Mouse (Mus musculus): ENCODE measurements around the gene Per2. TPM values are rescaled to one million over a fixed set of nuclear protein-coding genes. Genes with fewer than 3 reads are reported as not detected.

The Per2 gene
- total RNA-seq, 2 experiments from 2014 or later, result 15.6 to 37.9 TPM

- DNase-seq, result peak; percentile 65
These were observed 782 bp downstream of the Per2 start for GRCm38 (mm10) chr1:91458223-91458861.

- DNase-seq, result peak; percentile 71
These were observed 1.4 kb downstream of the Per2 start for GRCm38 (mm10) chr1:91457698-91458097.

GRCm38 (mm10) chr1:91457116-91457515, 2.0 kb downstream of the Per2 start:
- DNase-seq, result no peak

- peak; percentile 82 for DNase-seq
These were observed 2.8 kb downstream of the Per2 start for GRCm38 (mm10) chr1:91456301-91456801.

GRCm38 (mm10) chr1:91455661-91456161, 3.4 kb downstream of the Per2 start:
- peak; percentile 70 for DNase-seq

- no peak for DNase-seq
These were observed 4.2 kb downstream of the Per2 start for GRCm38 (mm10) chr1:91454927-91455326.

- no peak for DNase-seq
These were observed 4.8 kb downstream of the Per2 start for GRCm38 (mm10) chr1:91454366-91454765.

- DNase-seq, result no peak
These were observed 5.2 kb downstream of the Per2 start for GRCm38 (mm10) chr1:91453932-91454331.

GRCm38 (mm10) chr1:91451547-91452084, 7.5 kb downstream of the Per2 start:
- no peak for DNase-seq

- DNase-seq, result no peak
These were observed 8.3 kb downstream of the Per2 start for GRCm38 (mm10) chr1:91450851-91451250.

GRCm38 (mm10) chr1:91448688-91449087, 10.4 kb downstream of the Per2 start:
- DNase-seq, result peak; percentile 73

GRCm38 (mm10) chr1:91446511-91446910, 12.6 kb downstream of the Per2 start:
- peak; percentile 39 for DNase-seq

- DNase-seq, result peak; percentile 90
These were observed 13.1 kb downstream of the Per2 start for GRCm38 (mm10) chr1:91446060-91446459.

GRCm38 (mm10) chr1:91444841-91445830, 14.0 kb downstream of the Per2 start:
- peak; percentile 53 for DNase-seq

- DNase-seq, result no peak
These were observed 16.7 kb downstream of the Per2 start for GRCm38 (mm10) chr1:91442350-91442990.

- DNase-seq, result no peak
These were observed 17.3 kb downstream of the Per2 start for GRCm38 (mm10) chr1:91441855-91442254.

GRCm38 (mm10) chr1:91439776-91440175, 19.3 kb downstream of the Per2 start:
- no peak for DNase-seq

GRCm38 (mm10) chr1:91437573-91437972, 21.6 kb downstream of the Per2 start:
- DNase-seq, result no peak

- no peak for DNase-seq
These were observed 22.1 kb downstream of the Per2 start for GRCm38 (mm10) chr1:91437083-91437400.

GRCm38 (mm10) chr1:91436380-91437082, 22.6 kb downstream of the Per2 start:
- peak; percentile 88 for DNase-seq

- DNase-seq, result no peak
These were observed 23.5 kb downstream of the Per2 start for GRCm38 (mm10) chr1:91435606-91436130.
